Comparison of ENCODE assay signal across 17 mouse cellular contexts in the genomic region with DNA sequence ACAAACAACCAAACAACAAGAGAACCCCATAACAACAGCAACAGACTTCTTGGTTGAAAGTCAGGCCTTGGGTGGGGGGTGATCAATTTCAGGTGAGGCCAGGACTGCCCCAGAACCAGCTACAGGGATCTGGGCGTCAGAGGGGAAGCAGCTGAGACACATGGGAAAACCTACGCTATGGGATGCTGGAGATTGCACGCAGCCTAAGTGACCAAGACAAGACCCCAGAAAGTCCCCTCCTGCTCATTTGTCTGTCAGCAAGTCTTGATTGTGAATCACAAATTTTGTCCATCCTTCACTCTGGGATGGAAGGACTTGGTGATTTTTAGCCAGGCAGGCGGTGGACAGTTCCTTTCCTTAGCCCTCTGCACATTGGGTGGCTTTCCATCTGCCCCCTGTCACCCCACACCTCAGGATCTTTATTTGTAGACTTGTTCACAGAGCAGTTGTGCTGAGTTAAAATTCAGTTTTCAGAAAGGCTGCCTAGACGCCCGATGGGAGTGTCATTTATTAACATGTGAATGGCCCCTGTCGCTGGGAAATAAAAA.
DNase-seq lines count a peak whose midpoint lies in the region; ATAC-seq and TF ChIP-seq lines count a peak whose summit lies in the region.
"Had no signal": no experiment of that assay in that cellular context is flagged by ENCODE, and none has a peak within 500 bp of the region (broad histone marks: within the 10 kb centered on the region; RNA-seq: fewer than 3 reads in every experiment).

No protein-coding gene starts in this region.

- no peak for TF ChIP-seq POLR2A in ES-Bruce4 (IDR thresholded peaks at IDR 0.05; ENCODE audit: insufficient read depth, low read length)

- peak overlapping the region; percentile 70 for H3K27ac ChIP-seq in lung, embryonic 14.5 days (ENCODE audit: low read depth)
- no peak overlapping the region for H3K27ac ChIP-seq in lung, postnatal 0 days (ENCODE audit: low read length)
- H3K27ac ChIP-seq in ES-Bruce4 (ENCODE audit: insufficient read depth, low read length): peak overlapping the region; percentile 99
- H3K27ac ChIP-seq in forebrain, embryonic 11.5 days (ENCODE audit: low read depth, low read length): peak overlapping the region; percentile 96
- H3K27ac ChIP-seq in limb, embryonic 13.5 days: 0 out of 2 replicates have a peak overlapping the region, but pooled peaks have one; percentile 22
- no peak overlapping the region for H3K27ac ChIP-seq in left cerebral cortex, adult 2 months
- H3K27ac ChIP-seq: gastrocnemius, adult 2 months; macrophage; stomach, embryonic 15.5 days had no signal

- WGBS in lung, embryonic 14.5 days: 28% methylated on average over 7 of the region's 7 CpGs
- WGBS in lung, postnatal 0 days: 38% methylated on average over 7 of the region's 7 CpGs
- 7% methylated on average over 7 of the region's 7 CpGs for WGBS in forebrain, embryonic 11.5 days
- 30% methylated on average over 7 of the region's 7 CpGs for WGBS in limb, embryonic 13.5 days

- no peaks in the 10 kb centered on the region for H3K36me3 ChIP-seq in lung, embryonic 14.5 days (ENCODE audit: insufficient read depth)
- no peaks in the 10 kb centered on the region for H3K36me3 ChIP-seq in lung, postnatal 0 days (ENCODE audit: insufficient read depth, low read length)
- no peaks in the 10 kb centered on the region for H3K36me3 ChIP-seq in ES-Bruce4 (ENCODE audit: control insufficient read depth, insufficient read depth, low read length, poor library complexity, severe bottlenecking)
- H3K36me3 ChIP-seq in forebrain, embryonic 11.5 days (ENCODE audit: control insufficient read depth, insufficient read depth, low read length): no peaks in the 10 kb centered on the region
- no peaks in the 10 kb centered on the region for H3K36me3 ChIP-seq in limb, embryonic 13.5 days
- H3K36me3 ChIP-seq: stomach, embryonic 15.5 days had no signal

- H3K4me3 ChIP-seq in lung, embryonic 14.5 days (ENCODE audit: low read depth, low read length): no peak overlapping the region
- no peak overlapping the region for H3K4me3 ChIP-seq in lung, postnatal 0 days (ENCODE audit: low read depth, low read length)
- peak overlapping the region; percentile 9; the same call in 1 of the 2 replicates for H3K4me3 ChIP-seq in ES-Bruce4 (ENCODE audit: low read depth, low read length)
- H3K4me3 ChIP-seq in forebrain, embryonic 11.5 days (ENCODE audit: low read depth, low read length): no peak overlapping the region
- H3K4me3 ChIP-seq in limb, embryonic 13.5 days: no peak overlapping the region
- H3K4me3 ChIP-seq in left cerebral cortex, adult 2 months: no peak overlapping the region
- H3K4me3 ChIP-seq: gastrocnemius, adult 2 months; stomach, embryonic 15.5 days had no signal

- no peaks in the 10 kb centered on the region for H3K9me3 ChIP-seq in lung, embryonic 14.5 days (ENCODE audit: low read depth, low read length)
- no peaks in the 10 kb centered on the region for H3K9me3 ChIP-seq in lung, postnatal 0 days (ENCODE audit: low read length)
- H3K9me3 ChIP-seq in ES-Bruce4 (replicated peaks; ENCODE audit: control insufficient read depth, insufficient read depth, low read length, poor library complexity, severe bottlenecking): peaks cover 9% of the 10 kb centered on the region
- no peaks in the 10 kb centered on the region for H3K9me3 ChIP-seq in forebrain, embryonic 11.5 days (ENCODE audit: control insufficient read depth, low read length)
- peaks cover 3% of the 10 kb centered on the region; the same call in 1 of the 2 replicates for H3K9me3 ChIP-seq in limb, embryonic 13.5 days
- H3K9me3 ChIP-seq: stomach, embryonic 15.5 days had no signal

- peak; percentile 89 for DNase-seq in lung, embryonic 14.5 days
- DNase-seq in lung, postnatal 0 days (ENCODE audit: low spot score): no peak
- peak; percentile 60 for DNase-seq in forebrain, embryonic 11.5 days (ENCODE audit: low spot score)
- DNase-seq in left cerebral cortex, adult 18-20 months (ENCODE audit: low spot score in 2 of 2): no peak
- DNase-seq in layer of hippocampus, adult 9-10 months (ENCODE audit: low spot score): no peak
- DNase-seq in left cerebral cortex, adult 2 months (ENCODE audit: extremely low spot score in 1 of 2, low spot score in 2 of 2): no peak
- DNase-seq: cerebellum, adult 9-11 months; gastrocnemius, adult 2 months; heart, postnatal 36 days; kidney, postnatal 10 days; layer of hippocampus, adult 9-11 months; left cerebral cortex, postnatal 4 days had no signal

- TF ChIP-seq EP300 in lung, postnatal 0 days (IDR thresholded peaks at IDR 0.05): no peak
- no peak for TF ChIP-seq EP300 in ES-Bruce4 (IDR thresholded peaks at IDR 0.05; ENCODE audit: insufficient read depth, low read depth, low read length)

- TF ChIP-seq CTCF in lung, embryonic 14.5 days (IDR thresholded peaks at IDR 0.05; ENCODE audit: low read depth): no peak
- no peak for TF ChIP-seq CTCF in lung, postnatal 0 days (IDR thresholded peaks at IDR 0.05)
- no peak for TF ChIP-seq CTCF in ES-Bruce4 (IDR thresholded peaks at IDR 0.05; ENCODE audit: low read depth, low read length)
- no peak for TF ChIP-seq CTCF in left cerebral cortex, adult 2 months (IDR thresholded peaks at IDR 0.05)

- no peaks in the 10 kb centered on the region for H3K27me3 ChIP-seq in lung, embryonic 14.5 days (ENCODE audit: insufficient read depth, low read length)
- H3K27me3 ChIP-seq in lung, postnatal 0 days (replicated peaks; ENCODE audit: insufficient read depth, low read length): no peaks in the 10 kb centered on the region
- no peaks in the 10 kb centered on the region for H3K27me3 ChIP-seq in ES-Bruce4 (ENCODE audit: control insufficient read depth, insufficient read depth, low read length, poor library complexity, severe bottlenecking)
- no peaks in the 10 kb centered on the region for H3K27me3 ChIP-seq in forebrain, embryonic 11.5 days (ENCODE audit: control insufficient read depth, insufficient read depth, low read length)
- H3K27me3 ChIP-seq in limb, embryonic 13.5 days: 0 out of 2 replicates have a peak, but pooled peaks cover 7% of the 10 kb centered on the region
- H3K27me3 ChIP-seq: stomach, embryonic 15.5 days had no signal

- no peak overlapping the region for H3K9ac ChIP-seq in lung, embryonic 14.5 days
- no peak overlapping the region for H3K9ac ChIP-seq in lung, postnatal 0 days (replicated peaks; ENCODE audit: low read depth)
- H3K9ac ChIP-seq in ES-Bruce4 (ENCODE audit: low read depth, poor library complexity, severe bottlenecking): peak overlapping the region; percentile 53
- no peak overlapping the region; the same call in none of the 2 replicates for H3K9ac ChIP-seq in forebrain, embryonic 11.5 days (ENCODE audit: low read length)
- H3K9ac ChIP-seq in limb, embryonic 13.5 days: no peak overlapping the region
- H3K9ac ChIP-seq: stomach, embryonic 15.5 days had no signal

- intact Hi-C loops in left cerebral cortex, adult 2 months (cut with DNase I): no loop called here

- peaks cover 14% of the 10 kb centered on the region for H3K4me1 ChIP-seq in lung, embryonic 14.5 days (ENCODE audit: insufficient read depth)
- H3K4me1 ChIP-seq in lung, postnatal 0 days (ENCODE audit: insufficient read depth, low read depth, low read length): no peaks in the 10 kb centered on the region
- peaks cover 18% of the 10 kb centered on the region for H3K4me1 ChIP-seq in ES-Bruce4 (ENCODE audit: control insufficient read depth, insufficient read depth, low read length)
- H3K4me1 ChIP-seq in forebrain, embryonic 11.5 days (replicated peaks; ENCODE audit: control insufficient read depth, insufficient read depth, low read length): peaks cover 28% of the 10 kb centered on the region
- H3K4me1 ChIP-seq in limb, embryonic 13.5 days: peaks cover 42% of the 10 kb centered on the region

- H3K4me2 ChIP-seq in lung, embryonic 14.5 days: no peak overlapping the region
- H3K4me2 ChIP-seq in lung, postnatal 0 days (replicated peaks; ENCODE audit: low read depth, low read length): no peak overlapping the region
- 0 out of 2 replicates have a peak overlapping the region, but pooled peaks have one; percentile 26 for H3K4me2 ChIP-seq in forebrain, embryonic 11.5 days (ENCODE audit: low read depth, low read length, severe bottlenecking)
- H3K4me2 ChIP-seq in limb, embryonic 13.5 days (replicated peaks): no peak overlapping the region
- H3K4me2 ChIP-seq: stomach, embryonic 15.5 days had no signal

- peak; percentile 54 for ATAC-seq in lung, embryonic 14.5 days (ENCODE audit: insufficient read depth)
- ATAC-seq in lung, postnatal 0 days: no peak; the same call in 1 of the 2 replicates
- peak; percentile 14 for ATAC-seq in forebrain, embryonic 11.5 days (replicated peaks; ENCODE audit: low FRiP score)
- ATAC-seq in limb, embryonic 13.5 days (ENCODE audit: low FRiP score, low read depth): no peak
- ATAC-seq: intestine, postnatal 0 days had no signal

Comparison
In these comparisons a context has a peak if more than half of its experiments do, and no peak if none do; other contexts are left out.
1. ATAC-seq: peak in lung, embryonic 14.5 days (single experiment) and forebrain, embryonic 11.5 days (single experiment); none in lung, postnatal 0 days (single experiment) and limb, embryonic 13.5 days (single experiment).
2. DNase-seq: peak in lung, embryonic 14.5 days (single experiment) and forebrain, embryonic 11.5 days (single experiment); none in lung, postnatal 0 days (single experiment), left cerebral cortex, adult 18-20 months (0 of 2), layer of hippocampus, adult 9-10 months (single experiment) and left cerebral cortex, adult 2 months (0 of 2).
3. H3K27ac ChIP-seq: peak in lung, embryonic 14.5 days (single experiment), ES-Bruce4 (single experiment), forebrain, embryonic 11.5 days (single experiment) and limb, embryonic 13.5 days (single experiment); none in lung, postnatal 0 days (single experiment) and left cerebral cortex, adult 2 months (single experiment).